Mouse (Mus musculus): ENCODE measurements at regions not wholly inside any gene's neighbourhood (a gene's known extent, or its start where the extent isn't known, plus 50 kb on each side); places are given as distances from the start of the nearest gene placed in this dataset.
A peak's percentile ranks its signal among the peaks of the same experiment; 100 is the strongest.
"Not testable (repeated sequence)": the region's sequence is repeated elsewhere in the genome, so short reads cannot be mapped to it uniquely, and the experiment has no call there.

- no peak for TF ChIP-seq CTCF (IDR thresholded peaks at IDR 0.05)
- intact Hi-C loops (cut with DNase I) = no loop called here
- no peak overlapping the region for H3K27ac ChIP-seq
- DNase-seq (ENCODE audit: extremely low spot score in 1 of 2, low spot score in 2 of 2) = no peak
- no peak overlapping the region for H3K4me3 ChIP-seq
Observed at GRCm38 (mm10) chr16:93323172-93323571, 280.7 kb downstream of the Setd4 start.

- intact Hi-C loops (cut with DNase I) = no loop called here
- TF ChIP-seq CTCF (IDR thresholded peaks at IDR 0.05) = no peak
- no peak overlapping the region for H3K27ac ChIP-seq
- H3K4me3 ChIP-seq = no peak overlapping the region
- no peak for DNase-seq (ENCODE audit: extremely low spot score in 1 of 2, low spot score in 2 of 2)
Observed at GRCm38 (mm10) chr16:93319581-93319980, 284.3 kb downstream of the Setd4 start.

GRCm38 (mm10) chr16:93311644-93312043, 292.2 kb downstream of the Setd4 start:
- H3K4me3 ChIP-seq = no peak overlapping the region
- no peak overlapping the region for H3K27ac ChIP-seq
- intact Hi-C loops (cut with DNase I) = no loop called here
- no peak for DNase-seq (ENCODE audit: extremely low spot score in 1 of 2, low spot score in 2 of 2)
- TF ChIP-seq CTCF (IDR thresholded peaks at IDR 0.05) = no peak

GRCm38 (mm10) chr16:93308666-93309360, 295.1 kb downstream of the Setd4 start:
- intact Hi-C loops (cut with DNase I) = no loop called here
- no peak overlapping the region for H3K4me3 ChIP-seq
- no peak for TF ChIP-seq CTCF (IDR thresholded peaks at IDR 0.05)
- H3K27ac ChIP-seq = no peak overlapping the region
- DNase-seq (ENCODE audit: extremely low spot score in 1 of 2, low spot score in 2 of 2) = no peak

- intact Hi-C loops (cut with DNase I) = no loop called here
- Histone ChIP-seq H3K27ac (no peak overlapping the region), H3K4me3 (no peak overlapping the region)
- DNase-seq (ENCODE audit: extremely low spot score in 1 of 2, low spot score in 2 of 2) = no peak
- no peak for TF ChIP-seq CTCF (IDR thresholded peaks at IDR 0.05)
Observed at GRCm38 (mm10) chr16:93306951-93307350, 296.9 kb downstream of the Setd4 start.

- H3K27ac ChIP-seq; H3K4me3 ChIP-seq; DNase-seq (ENCODE audit: extremely low spot score in 1 of 2, low spot score in 2 of 2); intact Hi-C loops (cut with DNase I): not testable (repeated sequence)
Observed at GRCm38 (mm10) chr16:93306140-93306539, 297.7 kb downstream of the Setd4 start.

- peak; percentile 22 for TF ChIP-seq CTCF (IDR thresholded peaks at IDR 0.05)
- H3K4me3 ChIP-seq = no peak overlapping the region
- intact Hi-C loops (cut with DNase I) = loop anchor here (5.0 kb wide), 1 partner anchor 772 kb away; no protein-coding TSS in a partner anchor
- DNase-seq (ENCODE audit: extremely low spot score in 1 of 2, low spot score in 2 of 2) = no peak
- H3K27ac ChIP-seq = no peak overlapping the region
Observed at GRCm38 (mm10) chr16:93294430-93294829, 309.4 kb downstream of the Setd4 start.

- Histone ChIP-seq H3K27ac (no peak overlapping the region), H3K4me3 (no peak overlapping the region)
- intact Hi-C loops (cut with DNase I) = loop anchor here (1.0 to 5.0 kb wide), 4 partner anchors 162 to 771 kb away; no protein-coding TSS in a partner anchor
- TF ChIP-seq CTCF (IDR thresholded peaks at IDR 0.05) = peak; percentile 84
- DNase-seq (ENCODE audit: extremely low spot score in 1 of 2, low spot score in 2 of 2) = peak; percentile 45 to 68
Observed at GRCm38 (mm10) chr16:93292965-93293653, 310.8 kb downstream of the Setd4 start.

GRCm38 (mm10) chr16:93292181-93292834, 311.6 kb downstream of the Setd4 start:
- H3K27ac ChIP-seq = no peak overlapping the region

GRCm38 (mm10) chr16:93288036-93288435, 315.8 kb downstream of the Setd4 start:
- intact Hi-C loops (cut with DNase I) = no loop called here
- no peak overlapping the region for H3K4me3 ChIP-seq
- no peak for TF ChIP-seq CTCF (IDR thresholded peaks at IDR 0.05)
- no peak for DNase-seq (ENCODE audit: extremely low spot score in 1 of 2, low spot score in 2 of 2)
- no peak overlapping the region for H3K27ac ChIP-seq

More at GRCm38 (mm10) chr16:93292181-93292834, 311.6 kb downstream of the Setd4 start:
- TF ChIP-seq CTCF (IDR thresholded peaks at IDR 0.05) = no peak
- no peak for DNase-seq (ENCODE audit: extremely low spot score in 1 of 2, low spot score in 2 of 2)
- intact Hi-C loops (cut with DNase I) = loop anchor here (2.0 to 5.0 kb wide), 2 partner anchors 162 to 770 kb away; no protein-coding TSS in a partner anchor
- no peak overlapping the region for H3K4me3 ChIP-seq

- TF ChIP-seq CTCF (IDR thresholded peaks at IDR 0.05) = no peak
- no peak for DNase-seq (ENCODE audit: extremely low spot score in 1 of 2, low spot score in 2 of 2)
- H3K27ac ChIP-seq = no peak overlapping the region
- intact Hi-C loops (cut with DNase I) = no loop called here
- no peak overlapping the region for H3K4me3 ChIP-seq
Observed at GRCm38 (mm10) chr16:93287520-93287919, 316.3 kb downstream of the Setd4 start.

- intact Hi-C loops (cut with DNase I) = no loop called here
- no peak for TF ChIP-seq CTCF (IDR thresholded peaks at IDR 0.05)
- no peak overlapping the region for H3K4me3 ChIP-seq
Observed at GRCm38 (mm10) chr16:93286816-93287215, 317.0 kb downstream of the Setd4 start.

More at GRCm38 (mm10) chr16:93286816-93287215, 317.0 kb downstream of the Setd4 start:
- no peak overlapping the region for H3K27ac ChIP-seq
- DNase-seq (ENCODE audit: extremely low spot score in 1 of 2, low spot score in 2 of 2) = no peak
